Mouse (Mus musculus) frontal cortex, postnatal 10 days (tissue): ENCODE data around the gene Tmem150b.
A peak's percentile ranks its signal among the peaks of the same experiment; 100 is the strongest.

Experiments used
- DNase-seq, 2 experiments: peaks; one replicate each; pipeline ENCODE4 v3.0.0; 2022; ENCODE audit warnings: low spot score in 2 of 2, mixed read lengths in 1 of 2

The Tmem150b gene

GRCm38 (mm10) chr7:4731090-4731489, 6.0 kb upstream of the Tmem150b start:
- no peak for DNase-seq

GRCm38 (mm10) chr7:4724359-4724758, 690 bp downstream of the Tmem150b start:
- no peak for DNase-seq

DNA sequence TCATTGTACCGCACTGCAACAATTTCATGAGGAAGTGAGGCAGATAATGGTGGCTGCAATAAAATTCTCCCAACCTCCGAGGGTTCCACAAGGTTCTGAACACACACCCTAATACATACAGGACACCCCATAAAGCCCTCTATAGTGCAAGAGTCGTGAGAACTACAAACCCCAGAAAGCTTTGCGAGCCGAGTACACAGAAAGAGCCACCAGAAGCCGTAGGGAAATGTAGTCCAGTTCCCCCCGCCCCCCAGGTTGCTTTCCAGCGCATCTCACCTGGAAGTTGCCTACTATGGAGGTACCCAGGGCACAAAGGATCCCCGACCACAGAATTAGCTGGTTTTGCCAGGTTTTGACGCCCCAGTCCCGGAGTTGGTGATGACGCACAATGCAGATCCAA, 1.5 kb downstream of the Tmem150b start:
- no peak for DNase-seq

DNA sequence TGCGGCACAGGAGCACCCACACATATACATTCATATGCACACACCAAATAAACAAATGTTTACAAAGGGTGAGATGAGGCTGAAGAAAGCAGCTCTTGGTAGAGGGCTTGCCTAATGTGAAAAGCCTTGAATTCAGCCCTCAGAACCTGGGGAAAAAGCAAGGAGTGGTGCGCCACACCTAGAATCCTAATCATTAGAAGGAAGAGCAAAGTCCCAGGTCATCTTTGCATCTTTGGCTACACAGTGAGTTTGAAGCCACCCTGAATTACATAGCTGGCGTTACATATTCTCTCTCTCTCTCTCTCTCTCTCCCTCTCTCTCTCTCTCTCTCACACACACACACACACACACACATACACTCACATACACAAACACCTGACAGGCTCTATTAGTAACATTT, 5.8 kb downstream of the Tmem150b start:
- DNase-seq, result no peak

GRCm38 (mm10) chr7:4716955-4717354, 8.1 kb downstream of the Tmem150b start:
- no peak for DNase-seq

DNA sequence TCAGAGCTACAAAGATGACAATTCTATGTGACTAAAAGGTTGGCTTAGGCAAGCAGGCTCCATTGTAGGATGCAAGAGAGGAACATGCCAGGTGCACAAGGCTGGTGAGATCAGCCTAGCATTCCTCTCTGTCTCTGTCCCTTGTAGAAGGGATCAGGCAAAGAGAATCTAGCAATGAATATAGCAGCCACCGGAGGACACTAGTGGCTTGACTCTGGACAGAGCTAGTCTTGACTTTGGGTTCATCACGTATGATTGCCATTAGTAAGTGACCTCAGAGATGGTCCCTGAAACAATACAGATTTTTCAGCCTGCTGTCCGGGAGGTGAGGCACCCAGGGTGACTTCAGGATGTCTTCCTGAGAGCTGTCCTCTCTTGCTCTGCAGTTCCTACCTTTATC, 12.5 kb downstream of the Tmem150b start:
- no peak for DNase-seq

DNA sequence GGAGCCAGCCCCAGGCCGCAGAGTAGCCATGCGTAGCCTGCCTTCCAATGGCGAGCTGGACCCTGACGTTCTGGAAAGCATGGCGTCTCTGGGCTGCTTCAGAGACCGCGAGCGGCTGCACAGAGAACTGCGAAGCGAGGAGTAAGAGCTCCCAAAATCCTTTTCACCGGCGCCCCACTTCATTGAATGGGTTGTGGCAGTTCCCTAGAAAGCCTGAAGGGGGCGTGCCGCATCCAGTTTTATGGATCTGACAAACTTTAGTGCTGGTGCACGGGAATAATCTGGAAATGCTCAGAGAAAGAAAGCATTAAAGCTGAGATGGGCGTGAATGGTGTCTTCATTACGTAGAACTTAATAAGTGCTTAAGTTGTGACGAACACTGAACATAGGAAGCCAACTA, 20.0 kb downstream of the Tmem150b start:
- no peak for DNase-seq

- no peak for DNase-seq
Observed at GRCm38 (mm10) chr7:4703195-4703594, 21.9 kb downstream of the Tmem150b start.

GRCm38 (mm10) chr7:4702334-4702733, 22.7 kb downstream of the Tmem150b start:
- DNase-seq, result no peak

DNA sequence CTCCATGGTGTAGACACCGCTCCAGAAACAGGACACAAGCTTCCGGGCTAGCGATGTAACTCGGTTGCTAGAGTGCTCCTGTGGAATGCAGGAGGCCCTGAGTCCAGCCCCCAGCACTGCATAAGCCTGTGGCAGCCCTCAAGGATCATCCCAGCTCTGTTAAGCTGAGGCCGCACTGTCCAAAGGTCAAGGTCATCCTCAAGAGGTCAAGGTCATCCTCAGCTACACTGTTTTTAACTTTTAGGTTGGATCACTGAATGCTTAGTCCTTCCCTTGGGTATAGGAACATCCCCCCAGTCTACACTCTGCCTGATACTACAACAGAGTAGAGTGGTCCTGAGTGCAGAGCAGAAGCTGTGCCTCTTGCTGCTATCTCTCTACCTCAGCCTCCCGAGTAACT, 32.0 kb downstream of the Tmem150b start:
- no peak for DNase-seq

DNA sequence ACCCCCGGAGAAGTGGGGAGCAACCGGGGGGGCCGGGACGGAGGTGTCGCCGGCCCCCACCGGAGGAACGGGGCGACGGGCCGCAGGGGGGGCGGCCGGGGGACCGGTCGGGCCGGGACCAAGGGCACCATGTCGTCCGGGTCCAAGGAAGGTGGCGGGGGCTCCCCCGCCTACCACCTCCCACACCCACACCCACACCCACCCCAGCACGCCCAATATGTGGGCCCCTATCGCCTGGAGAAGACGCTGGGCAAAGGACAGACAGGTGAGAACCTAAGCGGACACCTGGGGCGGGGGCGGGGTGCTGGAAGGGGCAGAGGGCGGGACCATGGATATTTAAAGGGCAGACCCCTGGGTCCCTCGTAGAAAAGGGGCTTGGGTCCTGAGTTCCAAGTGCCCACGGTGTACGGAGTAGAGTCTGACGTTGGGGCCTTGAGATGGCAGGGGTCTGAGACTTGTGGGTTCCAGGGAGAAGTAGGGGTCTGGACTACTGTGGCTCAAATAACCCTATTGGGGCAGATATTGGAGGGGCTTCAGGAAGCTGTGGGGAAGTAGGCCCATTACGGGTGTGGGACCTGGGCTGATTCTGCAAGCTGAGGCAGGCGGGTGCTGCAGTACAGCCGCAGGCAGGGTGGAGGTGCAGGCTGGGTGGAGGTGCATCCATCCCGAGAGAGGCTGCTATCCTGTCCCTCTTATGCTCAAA, 33.9 kb downstream of the Tmem150b start:
- DNase-seq, result peak; percentile 31 to 44

GRCm38 (mm10) chr7:4690387-4690786, 34.7 kb downstream of the Tmem150b start, which contains the start of gene Brsk1:
Brsk1 (plus strand) TSS chr7:4690604.
- peak; percentile 85 to 87 for DNase-seq

DNA sequence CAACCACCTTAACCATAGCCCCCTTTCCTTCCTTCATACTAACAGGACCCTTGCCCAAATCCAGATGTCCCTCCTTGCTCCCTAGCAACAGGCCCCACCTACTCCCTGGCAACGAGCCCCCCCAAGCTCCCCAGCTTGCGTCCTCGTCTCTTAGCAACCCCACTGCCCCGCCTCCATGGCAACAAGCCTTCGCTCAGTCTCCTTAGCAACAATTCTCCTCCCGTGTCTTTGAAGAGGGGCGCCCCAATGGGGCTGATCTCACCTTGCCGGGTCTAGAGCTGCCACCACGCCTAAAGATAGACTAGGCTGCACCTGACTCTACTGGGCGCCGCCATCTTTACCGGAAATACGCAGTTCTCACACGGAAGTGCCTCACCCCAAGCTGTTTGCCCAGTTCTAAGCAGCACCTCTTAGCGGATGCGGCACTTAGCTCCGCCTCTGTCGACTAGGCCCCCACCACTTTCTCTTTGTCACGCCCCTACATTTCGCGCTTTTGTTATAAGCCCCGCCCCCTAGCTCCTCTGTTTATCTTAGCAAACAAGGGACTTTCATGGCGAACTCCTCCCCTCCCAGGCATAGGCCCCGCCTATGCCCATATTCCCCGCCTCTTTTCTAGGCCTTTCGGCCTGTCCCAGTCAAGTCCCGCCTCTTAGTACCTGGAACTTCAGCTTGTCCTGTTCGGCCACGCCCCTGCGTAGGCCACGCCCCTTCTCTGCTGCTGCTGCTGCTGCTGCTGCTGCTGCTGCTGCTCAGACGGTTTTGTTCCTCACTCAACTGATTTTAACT, 40.2 kb downstream of the Tmem150b start, which contains the start of gene Hspbp1:
Gene Hspbp1, minus strand, starts transcription at position 437 of the 786 bp plus-strand sequence.
- peak; percentile 88 to 90 for DNase-seq

GRCm38 (mm10) chr7:4684203-4684602, 40.8 kb downstream of the Tmem150b start:
- DNase-seq, result no peak

- DNase-seq, result no peak
Observed at GRCm38 (mm10) chr7:4683307-4683706, 41.7 kb downstream of the Tmem150b start.

DNA sequence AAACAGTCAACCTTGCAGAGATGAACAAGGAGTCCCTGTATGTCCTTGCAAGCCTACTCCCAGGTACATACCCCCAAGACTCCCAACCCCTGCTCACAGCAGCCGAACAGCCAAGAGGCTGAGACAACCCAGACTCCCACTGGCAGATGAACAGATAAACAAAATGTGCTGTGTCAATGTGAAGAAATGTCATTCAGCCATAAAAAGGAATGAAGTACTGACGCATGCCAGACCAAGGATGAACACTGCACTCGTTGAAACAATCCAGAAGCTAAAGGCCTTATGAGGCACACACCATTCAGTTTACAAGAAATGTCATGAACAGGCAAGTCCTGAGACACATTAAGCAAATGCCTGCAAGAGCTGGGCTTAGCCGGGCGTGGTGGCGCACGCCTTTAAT, 49.8 kb downstream of the Tmem150b start:
- DNase-seq, result no peak

- DNase-seq, result no peak
Observed at GRCm38 (mm10) chr7:4674114-4674731, 50.8 kb downstream of the Tmem150b start.

DNA sequence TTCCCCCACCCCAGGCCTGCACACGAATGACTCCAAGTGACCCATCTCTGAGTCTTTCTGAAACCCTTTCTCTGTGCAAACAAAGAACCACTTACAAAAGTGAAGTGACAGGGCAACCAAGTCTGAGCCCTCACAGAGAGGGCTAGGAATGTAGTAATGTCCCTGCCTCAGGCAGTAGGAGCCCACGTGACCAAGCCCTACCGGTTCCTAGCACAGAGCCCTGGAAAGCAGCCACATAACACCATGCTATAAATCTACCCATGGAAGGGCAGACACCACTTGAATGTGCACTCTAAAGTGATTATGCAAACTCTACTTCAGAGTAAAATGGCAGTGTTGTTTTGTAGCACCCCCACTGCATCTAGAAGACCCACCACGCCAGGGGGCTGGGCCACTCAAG, 53.1 kb downstream of the Tmem150b start:
- no peak for DNase-seq

GRCm38 (mm10) chr7:4670655-4671255, 54.3 kb downstream of the Tmem150b start:
- no peak for DNase-seq

DNA sequence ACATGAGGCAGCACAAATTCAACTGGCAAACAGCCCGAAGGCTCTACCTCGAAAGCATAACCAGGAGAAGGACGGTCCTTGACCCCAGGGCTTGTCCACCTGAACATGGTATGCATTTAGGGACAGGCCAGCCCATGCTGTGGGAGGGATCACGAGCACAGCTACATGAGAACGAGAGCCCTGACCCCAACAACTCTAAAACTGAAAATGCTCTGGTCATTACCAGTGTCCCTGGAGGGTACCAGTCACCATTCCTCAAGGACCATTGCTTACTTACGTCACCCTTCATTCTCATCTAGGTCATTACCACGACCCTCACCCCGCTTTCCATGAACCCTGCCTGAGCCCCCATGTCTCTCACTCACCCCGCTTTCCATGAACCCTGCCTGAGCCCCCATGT, 55.9 kb downstream of the Tmem150b start:
- DNase-seq, result no peak

- DNase-seq, result no peak
Observed at GRCm38 (mm10) chr7:4668506-4668905, 56.5 kb downstream of the Tmem150b start.

- no peak for DNase-seq
Observed at GRCm38 (mm10) chr7:4666871-4667270, 58.2 kb downstream of the Tmem150b start.
